Mouse (Mus musculus): ENCODE results near the gene Atp4b. TPM values are rescaled to one million over a fixed set of nuclear protein-coding genes. Genes with fewer than 3 reads are reported as not detected.
A peak's percentile ranks its signal among the peaks of the same experiment; 100 is the strongest.
"Not testable (repeated sequence)": the region's sequence is repeated elsewhere in the genome, so short reads cannot be mapped to it uniquely, and the experiment has no call there.

The Atp4b gene
- polyA plus RNA-seq, 1 experiment: 0.20 TPM

DNA sequence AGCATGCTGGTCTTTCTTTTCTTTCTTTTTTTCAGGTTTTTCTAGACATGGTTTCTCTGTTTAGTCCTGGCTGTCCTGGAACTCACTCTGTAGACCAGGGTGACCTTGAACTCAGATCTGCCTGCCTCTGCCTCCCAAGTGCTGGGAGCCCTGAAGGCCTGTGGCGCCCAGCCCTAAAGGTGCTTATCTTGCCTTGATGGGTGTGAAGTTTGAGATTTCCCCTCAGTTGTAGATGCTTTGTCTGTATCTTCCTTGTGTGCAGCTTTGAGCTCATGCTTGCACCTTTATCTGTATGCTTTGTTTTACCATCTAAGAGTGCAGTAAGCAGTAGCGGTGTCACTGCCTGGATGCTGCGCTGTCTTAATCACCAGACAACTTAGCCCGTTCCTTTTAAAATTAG lies 53.5 kb downstream of the Atp4b start:
- 96% methylated on average over 4 of the region's 4 CpGs for WGBS
- no peaks in the 10 kb centered on the region for H3K27me3 ChIP-seq (replicated peaks; ENCODE audit: control insufficient read depth, insufficient read depth, low read length)
- no peak overlapping the region for H3K27ac ChIP-seq (ENCODE audit: insufficient read depth, low read depth, low read length)
- H3K36me3 ChIP-seq (ENCODE audit: control insufficient read depth, insufficient read depth, low read length): no peaks in the 10 kb centered on the region
- no peak overlapping the region for H3K4me3 ChIP-seq (ENCODE audit: insufficient read depth, low read depth, low read length)
- TF ChIP-seq POLR2A (IDR thresholded peaks at IDR 0.05; ENCODE audit: low read depth, low read length) (no peak), CTCF (conservative IDR thresholded peaks at IDR 0.05; ENCODE audit: insufficient read depth, insufficient read length, low read depth, low read length) (no peak)
- no peak for DNase-seq
- peaks cover 5% of the 10 kb centered on the region; the same call in 1 of the 2 replicates for H3K4me1 ChIP-seq (ENCODE audit: control insufficient read depth, insufficient read depth, low read length)

DNA sequence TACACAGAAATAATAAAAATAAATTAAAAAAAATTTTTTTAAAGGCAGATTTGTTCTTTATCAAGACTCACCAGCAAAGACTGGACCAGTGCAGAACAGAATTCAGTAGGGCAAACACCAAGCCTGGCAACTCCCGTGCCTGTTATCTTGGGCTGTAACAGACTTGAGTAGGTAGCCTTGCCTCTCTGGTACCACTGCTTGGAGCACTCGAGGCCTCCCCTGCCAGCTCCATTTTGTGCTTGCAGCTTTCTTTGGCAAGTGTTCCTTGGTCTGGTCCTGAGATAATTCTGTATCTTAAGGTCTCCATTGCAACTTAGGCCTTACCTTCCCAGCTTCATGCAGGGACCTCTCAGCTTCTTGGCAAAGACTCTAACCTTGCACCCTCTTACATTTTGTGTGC lies 54.3 kb downstream of the Atp4b start:
- TF ChIP-seq CTCF (conservative IDR thresholded peaks at IDR 0.05; ENCODE audit: insufficient read depth, insufficient read length, low read depth, low read length) (no peak), POLR2A (IDR thresholded peaks at IDR 0.05; ENCODE audit: low read depth, low read length) (no peak)
- WGBS: 80% methylated on average over 2 of the region's 2 CpGs
- DNase-seq: no peak
- no peak overlapping the region for H3K4me3 ChIP-seq (ENCODE audit: insufficient read depth, low read depth, low read length)
- no peak overlapping the region for H3K27ac ChIP-seq (ENCODE audit: insufficient read depth, low read depth, low read length)
- H3K27me3 ChIP-seq (replicated peaks; ENCODE audit: control insufficient read depth, insufficient read depth, low read length): no peaks in the 10 kb centered on the region
- H3K36me3 ChIP-seq (ENCODE audit: control insufficient read depth, insufficient read depth, low read length): no peaks in the 10 kb centered on the region
- peaks cover 5% of the 10 kb centered on the region; the same call in 1 of the 2 replicates for H3K4me1 ChIP-seq (ENCODE audit: control insufficient read depth, insufficient read depth, low read length)

DNA sequence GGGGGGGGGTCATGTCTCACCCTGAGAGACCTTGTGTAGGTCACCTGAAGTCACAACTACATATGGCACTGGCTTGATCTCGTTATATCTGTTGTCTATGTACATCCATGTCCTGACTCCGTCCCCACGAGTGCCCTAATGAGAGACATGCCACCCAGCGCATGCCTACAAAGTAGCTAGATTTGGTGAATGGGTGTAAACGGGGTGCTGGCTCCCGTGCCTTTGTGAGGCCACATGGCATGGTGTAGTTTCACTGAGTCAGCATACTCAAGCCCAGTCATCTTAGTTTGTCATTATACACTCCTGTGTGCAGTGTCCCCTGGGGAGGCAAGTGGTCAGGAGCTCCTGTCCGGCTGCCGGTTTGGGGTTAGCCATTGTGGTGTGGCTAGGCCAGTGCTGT lies 56.0 kb downstream of the Atp4b start:
- H3K36me3 ChIP-seq (ENCODE audit: control insufficient read depth, insufficient read depth, low read length): no peaks in the 10 kb centered on the region

GRCm38 (mm10) chr8:13339646-13339990 lies 57.0 kb downstream of the Atp4b start:
- 36% methylated on average over 11 of the region's 11 CpGs for WGBS
- peak overlapping the region; percentile 25; the same call in 1 of the 2 replicates for H3K4me3 ChIP-seq (ENCODE audit: insufficient read depth, low read depth, low read length)
- H3K36me3 ChIP-seq (ENCODE audit: control insufficient read depth, insufficient read depth, low read length): no peaks in the 10 kb centered on the region
- TF ChIP-seq CTCF (conservative IDR thresholded peaks at IDR 0.05; ENCODE audit: insufficient read depth, insufficient read length, low read depth, low read length) (no peak), POLR2A (IDR thresholded peaks at IDR 0.05; ENCODE audit: low read depth, low read length) (no peak)
- peaks cover 5% of the 10 kb centered on the region; the same call in 1 of the 2 replicates for H3K4me1 ChIP-seq (ENCODE audit: control insufficient read depth, insufficient read depth, low read length)
- no peaks in the 10 kb centered on the region for H3K27me3 ChIP-seq (replicated peaks; ENCODE audit: control insufficient read depth, insufficient read depth, low read length)
- no peak overlapping the region for H3K27ac ChIP-seq (ENCODE audit: insufficient read depth, low read depth, low read length)
- no peak for DNase-seq

More for the DNA sequence above, 56.0 kb downstream of the Atp4b start:
- TF ChIP-seq POLR2A (IDR thresholded peaks at IDR 0.05; ENCODE audit: low read depth, low read length): no peak
- TF ChIP-seq CTCF (conservative IDR thresholded peaks at IDR 0.05; ENCODE audit: insufficient read depth, insufficient read length, low read depth, low read length): no peak
- Histone ChIP-seq H3K4me1 (ENCODE audit: control insufficient read depth, insufficient read depth, low read length) (peaks cover 5% of the 10 kb centered on the region; the same call in 1 of the 2 replicates), H3K27ac (ENCODE audit: insufficient read depth, low read depth, low read length) (no peak overlapping the region), H3K4me3 (ENCODE audit: insufficient read depth, low read depth, low read length) (no peak overlapping the region), H3K27me3 (replicated peaks; ENCODE audit: control insufficient read depth, insufficient read depth, low read length) (no peaks in the 10 kb centered on the region)
- 78% methylated on average over 8 of the region's 8 CpGs for WGBS
- DNase-seq: no peak

DNA sequence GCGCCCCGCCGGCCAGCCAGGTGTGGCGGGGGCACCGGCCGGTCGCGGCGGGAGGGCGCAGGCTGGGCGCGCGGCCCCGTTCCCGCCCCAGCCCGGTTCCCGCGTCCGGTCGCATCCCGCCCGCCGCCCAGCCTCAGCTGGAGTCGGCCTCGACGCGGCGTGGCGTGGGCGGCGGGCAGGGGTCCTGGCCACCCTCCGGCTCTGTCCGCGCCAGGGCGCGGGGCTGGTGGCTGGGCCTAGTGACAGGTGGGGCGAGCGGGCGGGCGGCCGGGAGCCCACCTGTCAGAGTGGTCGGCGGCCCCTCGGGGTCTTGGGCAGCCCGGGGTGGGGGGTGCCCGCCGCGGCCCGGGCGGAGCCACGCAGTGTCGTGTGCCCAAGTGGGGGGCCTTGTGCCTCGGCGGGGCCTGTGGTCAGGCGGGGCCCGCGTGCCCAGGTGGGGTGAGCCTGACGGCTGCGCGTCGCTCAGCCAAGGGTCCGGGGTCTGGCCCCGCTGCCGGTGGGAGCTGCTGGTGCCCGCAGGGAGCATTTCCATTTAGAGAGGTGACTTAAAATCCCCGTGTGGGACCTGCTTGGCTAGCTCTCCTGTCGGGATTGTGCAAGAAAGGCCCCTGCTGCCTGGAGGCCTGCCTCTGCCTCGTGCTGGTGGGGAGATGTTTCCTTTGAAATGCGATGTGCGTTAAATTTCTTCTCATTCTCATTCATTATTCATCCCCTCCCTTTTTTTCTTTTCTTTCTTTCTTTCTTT lies 57.6 kb downstream of the Atp4b start:
- WGBS: under 1% methylated on average over 67 of the region's 70 CpGs
- DNase-seq: peak; percentile 12
- H3K27ac ChIP-seq (ENCODE audit: insufficient read depth, low read depth, low read length): no peak overlapping the region
- H3K27me3 ChIP-seq (replicated peaks; ENCODE audit: control insufficient read depth, insufficient read depth, low read length): no peaks in the 10 kb centered on the region
- peaks cover 5% of the 10 kb centered on the region; the same call in 1 of the 2 replicates for H3K4me1 ChIP-seq (ENCODE audit: control insufficient read depth, insufficient read depth, low read length)
- H3K4me3 ChIP-seq (ENCODE audit: insufficient read depth, low read depth, low read length): peak overlapping the region; percentile 61
- H3K36me3 ChIP-seq (ENCODE audit: control insufficient read depth, insufficient read depth, low read length): no peaks in the 10 kb centered on the region
- no peak for TF ChIP-seq POLR2A (IDR thresholded peaks at IDR 0.05; ENCODE audit: low read depth, low read length)
- no peak for TF ChIP-seq CTCF (conservative IDR thresholded peaks at IDR 0.05; ENCODE audit: insufficient read depth, insufficient read length, low read depth, low read length)

DNA sequence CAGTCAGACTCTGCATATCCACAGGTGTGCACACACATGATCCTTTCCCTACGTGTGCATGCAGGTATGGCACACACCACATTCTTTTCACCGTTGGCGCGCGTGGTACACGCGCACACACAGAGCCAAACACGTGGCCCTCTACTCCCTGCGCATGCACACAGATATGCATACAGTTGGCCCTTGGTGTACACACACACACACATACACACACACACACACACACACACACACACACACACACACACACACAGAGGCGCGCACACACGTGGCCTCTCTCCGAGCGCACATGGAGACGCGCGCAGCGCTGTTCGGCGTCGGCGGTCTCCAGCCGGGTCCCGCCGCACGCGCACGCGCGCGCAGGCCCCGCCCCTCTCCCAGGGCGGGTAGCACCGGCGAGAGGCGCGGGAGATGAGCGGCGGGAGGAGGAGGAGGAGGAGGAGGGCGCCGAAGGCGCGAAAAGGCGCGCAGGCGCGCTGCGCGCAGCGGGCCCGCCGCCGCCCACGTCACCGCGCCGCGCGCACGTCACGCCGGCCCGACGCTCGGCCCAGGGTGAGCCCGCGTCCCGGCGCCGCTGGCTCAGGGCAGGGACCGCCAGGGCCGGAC lies 58.3 kb downstream of the Atp4b start, which contains the start of gene Tfdp1:
TSS of gene Tfdp1 (plus strand) at position 497 of the 606 bp plus-strand sequence.
- peak; percentile 87 for DNase-seq
- TF ChIP-seq CTCF (conservative IDR thresholded peaks at IDR 0.05; ENCODE audit: insufficient read depth, insufficient read length, low read depth, low read length) (no peak), POLR2A (IDR thresholded peaks at IDR 0.05; ENCODE audit: low read depth, low read length) (no peak)
- Histone ChIP-seq H3K36me3 (ENCODE audit: control insufficient read depth, insufficient read depth, low read length) (no peaks in the 10 kb centered on the region), H3K27ac (ENCODE audit: insufficient read depth, low read depth, low read length) (no peak within 1 kb of the TSS), H3K4me3 (ENCODE audit: insufficient read depth, low read depth, low read length) (peak within 1 kb of the TSS; percentile 61), H3K4me1 (ENCODE audit: control insufficient read depth, insufficient read depth, low read length) (peaks cover 5% of the 10 kb centered on the region; the same call in 1 of the 2 replicates), H3K27me3 (replicated peaks; ENCODE audit: control insufficient read depth, insufficient read depth, low read length) (no peaks in the 10 kb centered on the region)
- WGBS: 6% methylated on average over 67 of the region's 72 CpGs

DNA sequence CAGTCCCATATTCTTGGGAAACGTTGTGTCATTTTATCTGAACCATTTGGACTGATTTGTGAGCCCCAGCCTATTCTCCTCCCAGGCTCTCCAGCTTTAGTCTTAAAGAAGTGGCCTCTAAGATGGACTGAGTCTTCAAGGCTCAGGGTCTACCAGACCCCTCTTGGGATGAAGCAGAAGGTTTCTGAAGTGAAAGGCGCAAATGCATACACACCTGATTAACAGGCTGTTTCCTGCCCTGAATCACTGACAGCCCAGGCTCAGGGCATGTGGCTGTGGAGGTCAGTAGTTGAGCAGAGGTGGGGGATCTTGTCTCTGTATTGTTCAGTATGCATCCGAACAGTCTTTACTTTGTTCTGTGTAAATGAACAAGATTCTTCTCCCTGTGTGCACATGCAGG lies 58.9 kb downstream of the Atp4b start:
- no peak overlapping the region for H3K4me3 ChIP-seq (ENCODE audit: insufficient read depth, low read depth, low read length)
- 63% methylated on average over 3 of the region's 3 CpGs for WGBS
- peaks cover 5% of the 10 kb centered on the region; the same call in 1 of the 2 replicates for H3K4me1 ChIP-seq (ENCODE audit: control insufficient read depth, insufficient read depth, low read length)
- no peak overlapping the region for H3K27ac ChIP-seq (ENCODE audit: insufficient read depth, low read depth, low read length)
- no peaks in the 10 kb centered on the region for H3K36me3 ChIP-seq (ENCODE audit: control insufficient read depth, insufficient read depth, low read length)
- no peak for TF ChIP-seq CTCF (conservative IDR thresholded peaks at IDR 0.05; ENCODE audit: insufficient read depth, insufficient read length, low read depth, low read length)
- TF ChIP-seq POLR2A (IDR thresholded peaks at IDR 0.05; ENCODE audit: low read depth, low read length): no peak
- DNase-seq: no peak
- no peaks in the 10 kb centered on the region for H3K27me3 ChIP-seq (replicated peaks; ENCODE audit: control insufficient read depth, insufficient read depth, low read length)

- WGBS: 64% methylated on average over 6 of the region's 6 CpGs
- not testable (repeated sequence) for H3K4me3 ChIP-seq (ENCODE audit: insufficient read depth, low read depth, low read length)
Observed at GRCm38 (mm10) chr8:13337245-13337644, 59.4 kb downstream of the Atp4b start.

More at GRCm38 (mm10) chr8:13337245-13337644, 59.4 kb downstream of the Atp4b start:
- not testable (repeated sequence) for H3K4me1 ChIP-seq (ENCODE audit: control insufficient read depth, insufficient read depth, low read length); H3K27me3 ChIP-seq (replicated peaks; ENCODE audit: control insufficient read depth, insufficient read depth, low read length); DNase-seq; H3K36me3 ChIP-seq (ENCODE audit: control insufficient read depth, insufficient read depth, low read length); H3K27ac ChIP-seq (ENCODE audit: insufficient read depth, low read depth, low read length)
